Mouse (Mus musculus) olfactory bulb, adult 2 months (tissue): ENCODE data around the gene Sdhb.

ENCODE experiments used
- CTCF ChIP-seq: fragments of 200-500 bp; IDR thresholded peaks from 2 replicates; pipeline ENCODE4 v1.5.1; 2012; ENCODE audit warnings: low read depth, mild to moderate bottlenecking, low read length, moderate library complexity; ENCODE audit not compliant: insufficient read depth
- POLR2A ChIP-seq: fragments of 200-500 bp; IDR thresholded peaks from 2 replicates; pipeline ENCODE4 v1.6.1; 2012; ENCODE audit warnings: mild to moderate bottlenecking, low read depth, low read length, moderate library complexity; ENCODE audit not compliant: insufficient read depth

DNA sequence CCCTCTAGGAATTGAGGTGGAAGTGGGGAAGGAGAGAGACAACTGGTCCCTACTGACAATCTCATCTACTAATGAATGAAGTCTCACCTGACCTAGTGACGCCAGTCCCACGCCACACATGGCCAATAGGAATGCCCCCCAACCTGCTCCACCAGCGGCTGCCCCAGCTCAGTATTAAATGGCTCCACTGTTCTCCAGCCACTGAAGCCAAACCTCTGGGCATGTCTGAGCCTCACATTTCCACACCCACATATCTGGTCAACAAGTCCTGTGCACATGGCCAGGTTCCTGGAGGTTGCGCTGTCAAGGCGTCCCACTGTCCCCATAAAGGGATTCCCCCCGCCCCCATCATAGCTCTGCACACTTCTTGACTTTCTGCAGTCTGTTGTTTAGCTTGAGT lies 23.5 kb downstream of the Sdhb start:
- no peak for TF ChIP-seq POLR2A
- no peak for TF ChIP-seq CTCF
